Mouse (Mus musculus): ENCODE data around the gene Slc48a1. TPM values are rescaled to one million over a fixed set of nuclear protein-coding genes. Genes with fewer than 3 reads are reported as not detected.

The Slc48a1 gene
- polyA plus RNA-seq, 1 experiment from 2014 or later, result 34.2 TPM

DNA sequence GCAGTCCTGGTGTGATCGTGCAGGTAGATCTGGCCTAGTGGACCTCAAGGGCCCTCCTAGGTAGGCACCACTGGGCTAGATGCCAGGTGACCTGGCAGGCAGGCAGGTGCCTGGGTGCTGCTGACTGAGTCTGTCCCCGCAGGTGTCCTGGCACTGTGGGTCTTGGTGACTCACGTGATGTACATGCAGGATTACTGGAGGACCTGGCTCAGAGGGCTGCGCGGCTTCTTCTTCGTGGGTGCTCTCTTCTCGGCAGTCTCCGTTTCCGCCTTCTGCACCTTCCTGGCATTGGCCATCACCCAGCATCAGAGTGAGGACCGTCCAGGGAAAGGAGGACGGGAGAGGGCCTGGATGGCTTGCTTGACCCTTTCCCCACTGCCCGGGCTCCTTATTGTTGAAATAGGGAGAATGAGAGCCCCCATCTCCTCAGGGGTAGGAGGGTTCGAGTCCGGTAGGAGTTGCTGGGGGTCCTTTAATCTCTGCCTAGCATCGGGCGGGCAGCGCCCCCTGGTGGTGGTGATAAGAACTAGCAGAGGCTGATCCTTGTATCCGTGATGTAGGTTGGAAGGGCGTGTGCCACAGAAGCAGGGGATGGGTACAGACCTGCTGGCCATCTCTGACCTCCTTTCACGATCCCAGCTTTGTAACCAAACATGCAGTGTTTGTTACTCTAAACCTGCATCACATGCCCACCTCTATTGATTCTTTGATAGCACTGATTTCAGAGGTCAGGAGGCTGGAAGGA, 11.6 kb downstream of the Slc48a1 start:
- no peak overlapping the region for H3K9ac ChIP-seq (replicated peaks)
- no peaks in the 10 kb centered on the region for H3K27me3 ChIP-seq
- H3K9me3 ChIP-seq, result no peaks in the 10 kb centered on the region
- no peak overlapping the region for H3K27ac ChIP-seq
- no peak overlapping the region for H3K4me3 ChIP-seq (replicated peaks)
- WGBS, result 55% methylated on average over 20 of the region's 20 CpGs
- peaks cover 2% of the 10 kb centered on the region; the same call in 1 of the 2 replicates for H3K4me1 ChIP-seq (replicated peaks)
- no peak for ATAC-seq (ENCODE audit: insufficient number of reproducible peaks, insufficient read depth, low FRiP score, low TSS enrichment, low read depth)
- peaks cover 51% of the 10 kb centered on the region for H3K36me3 ChIP-seq
- H3K4me2 ChIP-seq, result no peak overlapping the region

DNA sequence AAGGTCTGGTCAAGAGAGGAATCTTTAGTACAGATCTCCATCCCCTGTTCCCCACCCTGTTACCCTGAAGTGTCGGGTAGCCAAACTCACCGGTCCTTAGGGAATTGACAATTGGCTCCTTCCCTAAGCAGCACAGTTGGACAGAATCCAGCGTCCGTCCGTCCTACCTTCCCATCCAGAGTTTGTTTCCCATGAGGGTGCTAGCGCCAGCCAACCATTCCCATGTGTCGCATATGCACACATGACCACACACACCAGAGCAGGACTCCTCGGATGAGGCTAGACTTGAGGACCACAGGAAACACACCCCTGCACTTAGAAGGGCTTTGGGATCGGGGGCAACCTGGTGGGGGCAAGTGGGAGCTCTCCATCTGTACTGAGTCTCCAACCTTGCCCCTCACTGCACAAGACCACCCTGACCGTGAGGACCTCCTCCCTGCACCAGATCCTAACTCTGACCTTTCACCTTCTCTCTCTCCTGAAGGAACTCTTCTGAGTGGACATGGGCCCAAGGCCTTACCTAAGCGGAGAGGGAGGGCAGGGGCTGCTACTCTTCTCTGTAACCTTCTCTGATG, 12.9 kb downstream of the Slc48a1 start:
- peaks cover 62% of the 10 kb centered on the region for H3K36me3 ChIP-seq
- no peak overlapping the region for H3K4me2 ChIP-seq
- no peak overlapping the region for H3K4me3 ChIP-seq (replicated peaks)
- no peaks in the 10 kb centered on the region for H3K9me3 ChIP-seq
- H3K4me1 ChIP-seq (replicated peaks), result peaks cover 2% of the 10 kb centered on the region; the same call in 1 of the 2 replicates
- WGBS, result 90% methylated on average over 11 of the region's 11 CpGs
- no peak overlapping the region for H3K27ac ChIP-seq
- H3K9ac ChIP-seq (replicated peaks), result no peak overlapping the region
- ATAC-seq (ENCODE audit: insufficient number of reproducible peaks, insufficient read depth, low FRiP score, low TSS enrichment, low read depth), result no peak
- no peaks in the 10 kb centered on the region for H3K27me3 ChIP-seq

DNA sequence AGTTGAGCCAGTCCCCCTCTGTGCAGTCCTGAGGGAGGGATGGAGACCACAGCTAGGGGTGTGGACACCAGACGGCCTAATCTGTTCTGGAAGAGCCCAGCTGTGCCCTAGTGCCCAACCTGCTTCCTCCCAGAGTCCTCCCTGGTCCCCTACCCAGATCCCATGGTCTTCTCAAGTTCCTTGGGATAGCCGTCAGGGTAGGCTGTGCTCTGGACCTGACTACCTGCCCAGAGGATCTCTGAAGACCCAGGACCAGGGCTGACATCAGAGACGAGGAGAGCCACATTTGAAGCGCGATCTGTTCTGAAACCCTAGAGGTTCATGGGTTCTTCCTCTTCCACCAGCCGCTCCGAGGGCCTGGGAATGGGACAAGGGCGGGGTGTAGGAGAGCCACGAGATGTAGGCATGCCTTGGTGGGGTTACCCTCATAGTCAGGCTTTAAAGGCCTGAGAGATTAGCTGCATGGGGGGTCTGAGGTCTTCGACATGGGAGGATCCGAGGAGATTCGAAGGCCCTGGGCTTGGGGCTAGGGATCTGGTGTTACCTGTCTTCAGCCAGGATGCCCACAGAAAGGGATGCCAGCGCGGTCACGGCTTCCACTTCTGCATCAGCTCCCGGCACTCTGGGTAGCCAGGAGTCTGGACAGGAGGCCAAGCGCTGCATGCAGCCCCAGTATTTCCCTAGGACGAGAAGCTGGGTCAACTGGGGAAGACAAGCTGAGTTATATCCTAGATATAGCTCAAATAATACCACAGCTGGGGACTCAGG, 15.2 kb downstream of the Slc48a1 start:
- no peak overlapping the region for H3K4me3 ChIP-seq (replicated peaks)
- WGBS, result 92% methylated on average over 18 of the region's 18 CpGs
- no peaks in the 10 kb centered on the region for H3K4me1 ChIP-seq (replicated peaks)
- no peak for ATAC-seq (ENCODE audit: insufficient number of reproducible peaks, insufficient read depth, low FRiP score, low TSS enrichment, low read depth)
- no peaks in the 10 kb centered on the region for H3K9me3 ChIP-seq
- no peak overlapping the region for H3K27ac ChIP-seq
- H3K9ac ChIP-seq (replicated peaks), result no peak overlapping the region
- H3K27me3 ChIP-seq, result no peaks in the 10 kb centered on the region
- peaks cover 86% of the 10 kb centered on the region for H3K36me3 ChIP-seq
- no peak overlapping the region for H3K4me2 ChIP-seq

DNA sequence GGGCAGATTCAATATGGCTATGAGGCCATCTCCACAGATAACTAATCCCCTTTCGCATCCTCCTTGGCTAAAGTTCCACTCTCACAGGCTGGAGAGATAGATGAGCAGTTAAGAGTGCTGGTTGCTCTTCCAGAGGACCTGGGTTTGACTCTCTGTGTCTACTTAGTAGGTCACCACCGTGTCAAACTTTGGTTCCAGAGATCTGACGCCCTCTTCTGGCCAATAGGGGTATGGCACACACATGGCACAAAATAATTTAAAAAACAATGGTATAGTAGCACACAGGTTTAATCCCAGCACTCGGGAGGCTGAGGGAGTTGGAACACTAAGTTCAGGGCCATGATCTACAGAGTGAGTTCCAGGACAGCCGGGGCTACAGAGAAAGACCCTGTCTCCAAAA, 15.9 kb downstream of the Slc48a1 start:
- peaks cover 93% of the 10 kb centered on the region for H3K36me3 ChIP-seq
- no peaks in the 10 kb centered on the region for H3K4me1 ChIP-seq (replicated peaks)
- WGBS, result 73% methylated on average over 5 of the region's 5 CpGs
- H3K27me3 ChIP-seq, result no peaks in the 10 kb centered on the region
- no peak for ATAC-seq (ENCODE audit: insufficient number of reproducible peaks, insufficient read depth, low FRiP score, low TSS enrichment, low read depth)
- H3K4me3 ChIP-seq (replicated peaks), result no peak overlapping the region
- H3K9ac ChIP-seq (replicated peaks), result no peak overlapping the region
- no peaks in the 10 kb centered on the region for H3K9me3 ChIP-seq
- no peak overlapping the region for H3K4me2 ChIP-seq
- no peak overlapping the region for H3K27ac ChIP-seq

DNA sequence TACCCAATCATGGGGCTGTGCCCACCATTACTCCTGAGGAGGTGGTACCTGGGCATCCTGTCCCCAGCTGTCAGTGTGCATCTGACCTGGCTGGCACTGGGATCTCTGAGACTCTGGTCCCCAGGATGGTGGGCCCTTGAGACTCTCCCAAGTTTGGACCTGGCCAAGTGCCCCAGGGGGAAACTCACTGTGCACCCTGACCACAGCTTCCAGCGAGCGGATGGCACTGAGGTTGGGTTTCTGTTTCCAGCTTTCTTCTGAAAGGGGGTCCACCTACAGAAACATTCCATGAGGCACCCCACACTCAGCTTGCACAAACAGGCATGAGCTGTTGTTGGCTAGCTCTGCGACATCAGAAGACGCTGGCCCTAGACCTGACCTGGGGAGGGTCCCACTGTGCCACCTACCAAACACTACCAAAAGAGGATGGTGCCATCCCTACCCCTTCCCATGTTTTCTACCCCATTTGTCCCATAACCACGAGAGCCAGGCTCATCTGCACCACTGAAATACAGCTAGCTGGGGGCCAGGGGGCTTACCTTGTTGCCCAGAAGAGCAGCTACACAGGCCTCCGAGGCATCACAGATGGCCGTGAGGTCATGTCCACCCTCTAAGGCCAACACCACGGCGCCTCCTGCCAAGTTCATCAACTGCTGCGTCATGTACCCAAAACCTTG, 17.4 kb downstream of the Slc48a1 start:
- H3K9ac ChIP-seq (replicated peaks), result no peak overlapping the region
- ATAC-seq (ENCODE audit: insufficient number of reproducible peaks, insufficient read depth, low FRiP score, low TSS enrichment, low read depth), result no peak
- 93% methylated on average over 10 of the region's 10 CpGs for WGBS
- H3K4me3 ChIP-seq (replicated peaks), result no peak overlapping the region
- no peaks in the 10 kb centered on the region for H3K9me3 ChIP-seq
- no peak overlapping the region for H3K27ac ChIP-seq
- H3K36me3 ChIP-seq, result peaks cover 98% of the 10 kb centered on the region
- no peaks in the 10 kb centered on the region for H3K4me1 ChIP-seq (replicated peaks)
- H3K4me2 ChIP-seq, result no peak overlapping the region
- H3K27me3 ChIP-seq, result no peaks in the 10 kb centered on the region

DNA sequence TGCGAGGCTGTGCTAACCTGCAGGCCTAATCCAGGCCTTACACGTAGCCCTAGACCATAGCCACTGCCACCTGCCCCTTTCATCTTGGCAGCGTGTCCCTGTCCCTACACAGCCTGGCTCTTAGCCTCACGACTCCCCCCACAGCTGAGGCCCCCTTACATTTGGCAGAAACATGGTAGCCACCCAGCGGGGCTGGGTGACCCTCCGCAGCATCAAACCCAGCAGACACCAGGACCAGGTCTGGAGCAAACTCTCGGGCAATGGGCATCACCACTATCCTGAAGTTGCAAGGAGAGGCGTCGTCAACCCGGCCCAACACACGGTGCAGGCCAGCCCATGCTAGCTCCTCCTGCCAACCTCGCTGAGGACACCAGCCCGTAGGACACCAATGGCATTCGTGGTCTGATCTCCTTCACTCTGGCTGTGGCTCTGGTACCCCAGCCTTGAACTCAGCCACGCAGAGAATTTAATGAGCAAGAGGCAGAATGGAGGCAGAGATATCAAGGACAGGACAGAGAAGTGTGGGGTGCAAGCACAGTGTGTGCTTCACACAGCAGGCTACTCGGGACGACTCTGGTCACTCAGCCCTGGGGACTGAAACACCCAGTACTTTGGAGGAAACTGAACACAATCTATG, 18.5 kb downstream of the Slc48a1 start:
- H3K4me2 ChIP-seq, result no peak overlapping the region
- H3K4me3 ChIP-seq (replicated peaks), result no peak overlapping the region
- H3K9ac ChIP-seq (replicated peaks), result no peak overlapping the region
- no peaks in the 10 kb centered on the region for H3K4me1 ChIP-seq (replicated peaks)
- H3K27ac ChIP-seq, result no peak overlapping the region
- WGBS, result 97% methylated on average over 17 of the region's 17 CpGs
- no peak for ATAC-seq (ENCODE audit: insufficient number of reproducible peaks, insufficient read depth, low FRiP score, low TSS enrichment, low read depth)
- H3K36me3 ChIP-seq, result peaks cover 97% of the 10 kb centered on the region
- no peaks in the 10 kb centered on the region for H3K9me3 ChIP-seq
- H3K27me3 ChIP-seq, result no peaks in the 10 kb centered on the region

DNA sequence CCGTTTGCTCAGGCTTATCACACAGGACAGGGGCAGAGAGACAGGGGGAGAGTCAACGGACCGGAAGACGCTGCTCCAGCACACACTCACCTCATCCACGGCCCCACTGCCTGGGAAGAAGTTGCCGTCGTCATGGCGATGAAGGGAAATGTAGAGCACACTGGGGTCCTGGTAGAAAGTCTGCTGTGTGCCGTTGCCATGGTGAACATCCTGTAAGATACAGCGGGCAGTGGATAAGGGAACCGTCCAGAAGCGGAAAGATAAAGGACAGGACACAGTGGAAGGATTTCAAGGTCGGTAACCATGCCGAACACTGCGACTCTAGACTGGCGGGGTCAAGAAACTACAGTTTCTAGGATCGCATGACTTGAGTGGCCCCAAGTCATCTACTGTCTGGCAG, 19.8 kb downstream of the Slc48a1 start:
- Histone ChIP-seq H3K36me3 (peaks cover 93% of the 10 kb centered on the region), H3K4me3 (replicated peaks) (no peak overlapping the region), H3K9ac (replicated peaks) (no peak overlapping the region), H3K27me3 (no peaks in the 10 kb centered on the region), H3K4me2 (no peak overlapping the region), H3K27ac (no peak overlapping the region), H3K9me3 (no peaks in the 10 kb centered on the region), H3K4me1 (replicated peaks) (peaks cover 7% of the 10 kb centered on the region; the same call in 1 of the 2 replicates)
- 88% methylated on average over 17 of the region's 17 CpGs for WGBS
- ATAC-seq (ENCODE audit: insufficient number of reproducible peaks, insufficient read depth, low FRiP score, low TSS enrichment, low read depth), result no peak

DNA sequence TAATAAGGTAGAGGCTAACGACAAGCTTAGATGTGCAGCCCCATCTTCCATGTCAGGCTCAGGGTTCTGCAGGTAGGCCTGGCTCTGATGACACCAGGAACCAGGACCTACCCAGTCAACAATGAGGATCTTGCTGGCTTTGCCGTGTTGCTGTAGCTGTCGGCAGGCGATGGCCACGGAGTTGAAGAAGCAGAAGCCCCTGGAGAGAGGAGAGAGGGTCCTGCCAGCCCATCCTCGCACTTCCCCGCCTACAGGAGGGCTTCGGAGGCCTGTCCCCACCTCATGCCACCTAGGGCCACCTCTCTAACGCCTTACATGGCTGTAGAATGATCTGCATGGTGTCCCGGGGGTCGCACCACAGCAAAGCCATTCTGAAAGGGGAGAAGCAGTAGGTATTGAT, 21.1 kb downstream of the Slc48a1 start:
- H3K27ac ChIP-seq, result no peak overlapping the region
- ATAC-seq (ENCODE audit: insufficient number of reproducible peaks, insufficient read depth, low FRiP score, low TSS enrichment, low read depth), result no peak
- peaks cover 81% of the 10 kb centered on the region for H3K36me3 ChIP-seq

DNA sequence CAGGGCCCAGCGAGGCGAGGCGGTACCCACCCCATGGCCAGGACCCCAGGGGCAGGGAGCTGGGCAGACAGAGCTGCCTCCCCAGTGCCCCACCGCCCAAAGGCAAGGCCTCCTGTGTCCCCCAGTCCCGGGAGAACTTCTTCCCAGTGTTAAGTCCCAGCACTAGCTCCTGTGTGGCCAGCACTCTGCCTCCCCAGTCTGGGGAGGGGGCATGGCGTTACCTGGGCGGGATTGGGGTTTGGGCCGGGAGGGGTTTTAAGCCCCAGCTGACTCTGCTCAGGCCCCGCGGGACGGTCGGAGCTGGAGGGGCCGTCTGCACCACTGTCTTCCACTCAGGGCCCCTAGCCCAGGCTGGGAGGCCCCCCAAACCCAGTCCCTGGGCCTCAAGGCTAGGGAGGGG, 22.5 kb downstream of the Slc48a1 start:
- Histone ChIP-seq H3K9ac (replicated peaks) (no peak overlapping the region), H3K4me2 (no peak overlapping the region), H3K27ac (no peak overlapping the region), H3K9me3 (no peaks in the 10 kb centered on the region), H3K27me3 (no peaks in the 10 kb centered on the region), H3K36me3 (peaks cover 74% of the 10 kb centered on the region), H3K4me3 (replicated peaks) (no peak overlapping the region), H3K4me1 (replicated peaks) (peaks cover 7% of the 10 kb centered on the region; the same call in 1 of the 2 replicates)
- WGBS, result 89% methylated on average over 13 of the region's 13 CpGs
- no peak for ATAC-seq (ENCODE audit: insufficient number of reproducible peaks, insufficient read depth, low FRiP score, low TSS enrichment, low read depth)

More for the DNA sequence above, 21.1 kb downstream of the Slc48a1 start:
- H3K4me1 ChIP-seq (replicated peaks), result peaks cover 7% of the 10 kb centered on the region; the same call in 1 of the 2 replicates
- 86% methylated on average over 11 of the region's 11 CpGs for WGBS
- no peak overlapping the region for H3K4me3 ChIP-seq (replicated peaks)
- H3K9ac ChIP-seq (replicated peaks), result no peak overlapping the region
- no peaks in the 10 kb centered on the region for H3K9me3 ChIP-seq
- H3K27me3 ChIP-seq, result no peaks in the 10 kb centered on the region
- H3K4me2 ChIP-seq, result no peak overlapping the region

DNA sequence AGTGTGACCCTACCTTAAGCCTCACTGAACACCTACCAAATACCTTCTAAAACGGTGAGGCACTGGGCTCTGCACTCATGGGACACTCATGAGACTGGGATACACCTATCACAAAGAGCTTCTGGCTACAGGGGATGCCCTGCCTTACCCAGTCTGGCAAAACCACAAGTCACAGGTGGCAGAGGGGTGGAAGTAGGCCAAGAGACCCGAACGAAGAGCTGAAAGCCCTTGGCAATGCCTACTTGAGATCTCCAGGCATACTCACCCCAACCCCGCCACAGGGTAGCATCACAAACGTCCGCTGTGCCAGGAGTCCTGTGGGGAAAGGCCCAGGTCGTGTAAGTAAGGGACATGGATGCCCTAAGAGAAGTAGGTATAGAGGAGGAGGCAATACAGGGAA, 23.5 kb downstream of the Slc48a1 start:
- Histone ChIP-seq H3K9me3 (no peaks in the 10 kb centered on the region), H3K4me3 (replicated peaks) (no peak overlapping the region), H3K27me3 (no peaks in the 10 kb centered on the region), H3K4me1 (replicated peaks) (peaks cover 7% of the 10 kb centered on the region; the same call in 1 of the 2 replicates), H3K9ac (replicated peaks) (no peak overlapping the region), H3K4me2 (peak overlapping the region; percentile 47; the same call in 1 of the 2 replicates), H3K36me3 (peaks cover 74% of the 10 kb centered on the region), H3K27ac (no peak overlapping the region; the same call in 1 of the 2 replicates)
- 82% methylated on average over 7 of the region's 7 CpGs for WGBS
- no peak for ATAC-seq (ENCODE audit: insufficient number of reproducible peaks, insufficient read depth, low FRiP score, low TSS enrichment, low read depth)

All from limb, embryonic 12.5 days (tissue).